16 mouse cellular contexts compared by ENCODE assay signal in the genomic region with DNA sequence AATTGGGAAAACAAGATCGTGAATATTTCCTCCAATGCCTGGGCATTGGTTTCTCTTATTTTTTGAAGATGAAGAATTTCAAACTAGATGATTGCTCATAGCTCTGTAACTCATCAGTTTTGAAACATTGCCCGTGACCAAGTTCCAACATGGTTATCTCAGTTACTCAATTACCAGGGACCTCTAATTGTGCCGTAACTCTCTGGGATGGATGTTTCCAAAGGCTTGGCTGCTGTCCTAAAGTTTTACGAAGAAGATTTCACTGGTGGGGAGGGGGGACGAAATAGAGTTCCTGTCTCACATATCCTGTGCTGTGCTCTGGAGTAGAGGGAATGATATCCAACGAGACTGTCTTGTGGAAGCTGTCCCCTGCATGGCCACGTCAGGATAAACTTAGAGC.
DNase-seq lines count a peak whose midpoint lies in the region.
"Had no signal": no experiment of that assay in that cellular context is flagged by ENCODE, and none has a peak within 500 bp of the region (broad histone marks: within the 10 kb centered on the region; RNA-seq: fewer than 3 reads in every experiment).

No protein-coding gene starts in this region.

- DNase-seq in adrenal gland, adult 2 months = peak; percentile 47
- no peak for DNase-seq in adrenal gland, postnatal 25 days
- peak; percentile 24 for DNase-seq in heart, adult 8-10 months (ENCODE audit: low spot score)
- no peak for DNase-seq in heart, postnatal 36 days
- DNase-seq in kidney, postnatal 14 days = peak; percentile 53
- no peak for DNase-seq in kidney, postnatal 10 days
- DNase-seq in Muller cell, postnatal 12 days (ENCODE audit: inconsistent ontology term) = peak; percentile 68
- no peak for DNase-seq in layer of hippocampus, adult 18-20 months (ENCODE audit: low spot score in 2 of 2)
- DNase-seq: cerebellum, adult 18-20 months; cerebellum, postnatal 10 days; gastrocnemius, postnatal 25 days; liver, embryonic 13.5 days; lung, adult 18-20 months; lung, postnatal 4 days; thymus, adult 2 months; thymus, postnatal 36 days had no signal

- intact Hi-C loops in heart, postnatal 36 days (cut with DNase I) = no loop called here

Comparison
In these comparisons a context has a peak if more than half of its experiments do, and no peak if none do; other contexts are left out.
1. DNase-seq: peak in adrenal gland, adult 2 months (single experiment), heart, adult 8-10 months (single experiment), kidney, postnatal 14 days (single experiment) and Muller cell, postnatal 12 days (single experiment); none in adrenal gland, postnatal 25 days (single experiment), heart, postnatal 36 days (0 of 2), kidney, postnatal 10 days (single experiment) and layer of hippocampus, adult 18-20 months (0 of 2).